29 mouse cellular contexts compared by ENCODE assay signal in the genomic region with DNA sequence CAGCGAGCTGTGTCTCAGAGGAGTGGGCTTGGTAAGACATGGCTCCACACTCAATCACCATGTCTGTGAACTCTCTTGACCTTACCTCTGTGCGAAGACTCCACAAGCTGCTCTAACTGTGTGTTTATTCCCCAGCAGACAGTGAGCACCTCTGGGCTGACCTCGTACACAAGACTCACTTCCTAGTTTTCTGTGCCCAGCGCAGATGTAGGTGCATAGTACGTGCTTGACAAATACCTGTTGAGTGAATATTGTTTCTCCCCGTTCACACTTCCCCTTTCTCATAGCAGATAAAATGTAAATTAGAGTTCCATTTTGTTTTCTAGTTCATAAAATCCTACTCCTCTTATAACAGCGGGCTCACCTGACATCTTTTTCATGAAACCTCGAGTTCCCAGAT. TPM values are rescaled to one million over a fixed set of nuclear protein-coding genes. Genes with fewer than 3 reads are reported as not detected.
A peak's percentile ranks its signal among the peaks of the same experiment; 100 is the strongest.
DNase-seq lines count a peak whose midpoint lies in the region; ATAC-seq lines count a peak whose summit lies in the region.
"Had no signal": no experiment of that assay in that cellular context is flagged by ENCODE, and none has a peak within 500 bp of the region (broad histone marks: within the 10 kb centered on the region; RNA-seq: fewer than 3 reads in every experiment).

No protein-coding gene starts in this region.

- H3K27me3 ChIP-seq in forebrain, embryonic 12.5 days = peaks cover 6% of the 10 kb centered on the region; the same call in 1 of the 2 replicates
- H3K27me3 ChIP-seq in forebrain, embryonic 14.5 days (replicated peaks; ENCODE audit: control insufficient read depth, insufficient read depth, low read length) = no peaks in the 10 kb centered on the region
- no peaks in the 10 kb centered on the region for H3K27me3 ChIP-seq in midbrain, embryonic 14.5 days (ENCODE audit: control insufficient read depth, insufficient read depth, low read length)
- no peaks in the 10 kb centered on the region for H3K27me3 ChIP-seq in midbrain, embryonic 16.5 days (ENCODE audit: control insufficient read depth, insufficient read depth, low read depth, low read length)
- H3K27me3 ChIP-seq in limb, embryonic 11.5 days (ENCODE audit: control insufficient read depth, insufficient read depth, low read length) = no peaks in the 10 kb centered on the region
- H3K27me3 ChIP-seq: CH12.LX; embryonic facial prominence, embryonic 12.5 days; embryonic facial prominence, embryonic 15.5 days; heart, embryonic 15.5 days; hindbrain, embryonic 13.5 days had no signal

- H3K4me3 ChIP-seq in forebrain, embryonic 12.5 days (replicated peaks) = no peak overlapping the region
- no peak overlapping the region for H3K4me3 ChIP-seq in forebrain, embryonic 14.5 days (ENCODE audit: low read depth, low read length)
- H3K4me3 ChIP-seq in midbrain, embryonic 14.5 days (replicated peaks; ENCODE audit: low read depth, low read length) = no peak overlapping the region
- H3K4me3 ChIP-seq in midbrain, embryonic 16.5 days (ENCODE audit: low read depth, low read length) = no peak overlapping the region
- H3K4me3 ChIP-seq in limb, embryonic 11.5 days (ENCODE audit: low read depth, low read length) = no peak overlapping the region
- H3K4me3 ChIP-seq: embryonic facial prominence, embryonic 12.5 days; embryonic facial prominence, embryonic 15.5 days; gastrocnemius, adult 2 months; heart, embryonic 12.5 days; heart, embryonic 15.5 days; hindbrain, embryonic 10.5 days; hindbrain, embryonic 13.5 days had no signal

- H3K27ac ChIP-seq in forebrain, embryonic 12.5 days = 0 out of 2 replicates have a peak overlapping the region, but pooled peaks have one; percentile 8
- H3K27ac ChIP-seq in forebrain, embryonic 14.5 days (ENCODE audit: low read depth, low read length) = no peak overlapping the region
- peak overlapping the region; percentile 70; the same call in 1 of the 2 replicates for H3K27ac ChIP-seq in midbrain, embryonic 14.5 days (replicated peaks; ENCODE audit: low read depth, low read length)
- no peak overlapping the region for H3K27ac ChIP-seq in midbrain, embryonic 16.5 days (ENCODE audit: low read length)
- H3K27ac ChIP-seq in limb, embryonic 11.5 days (replicated peaks; ENCODE audit: low read depth, low read length) = no peak overlapping the region
- H3K27ac ChIP-seq: embryonic facial prominence, embryonic 12.5 days; embryonic facial prominence, embryonic 15.5 days; gastrocnemius, adult 2 months; heart, embryonic 15.5 days; hindbrain, embryonic 10.5 days had no signal

- no peak overlapping the region for H3K4me2 ChIP-seq in forebrain, embryonic 12.5 days
- no peak overlapping the region for H3K4me2 ChIP-seq in forebrain, embryonic 14.5 days (ENCODE audit: low read length)
- no peak overlapping the region for H3K4me2 ChIP-seq in midbrain, embryonic 14.5 days (ENCODE audit: low read length)
- H3K4me2 ChIP-seq in midbrain, embryonic 16.5 days (ENCODE audit: low read length) = no peak overlapping the region
- H3K4me2 ChIP-seq in limb, embryonic 11.5 days (ENCODE audit: low read depth, severe bottlenecking) = no peak overlapping the region
- H3K4me2 ChIP-seq: embryonic facial prominence, embryonic 12.5 days; embryonic facial prominence, embryonic 15.5 days; heart, embryonic 12.5 days; heart, embryonic 15.5 days; hindbrain, embryonic 13.5 days had no signal

- no peak overlapping the region for H3K9ac ChIP-seq in forebrain, embryonic 12.5 days
- H3K9ac ChIP-seq in forebrain, embryonic 14.5 days (ENCODE audit: low read length) = no peak overlapping the region
- no peak overlapping the region for H3K9ac ChIP-seq in midbrain, embryonic 14.5 days (replicated peaks; ENCODE audit: low read length)
- no peak overlapping the region for H3K9ac ChIP-seq in midbrain, embryonic 16.5 days (ENCODE audit: low read depth, low read length)
- no peak overlapping the region for H3K9ac ChIP-seq in limb, embryonic 11.5 days (ENCODE audit: low read length)
- H3K9ac ChIP-seq: embryonic facial prominence, embryonic 12.5 days; embryonic facial prominence, embryonic 15.5 days; heart, embryonic 12.5 days; heart, embryonic 15.5 days; hindbrain, embryonic 13.5 days had no signal

- no peak for ATAC-seq in forebrain, embryonic 12.5 days (ENCODE audit: low FRiP score)
- ATAC-seq in forebrain, embryonic 14.5 days = no peak
- no peak for ATAC-seq in midbrain, embryonic 14.5 days (ENCODE audit: low FRiP score, low TSS enrichment)
- no peak for ATAC-seq in midbrain, embryonic 16.5 days
- ATAC-seq in limb, embryonic 11.5 days (ENCODE audit: insufficient number of reproducible peaks, low FRiP score, low TSS enrichment, low read depth) = no peak
- ATAC-seq: forebrain, embryonic 16.5 days; hindbrain, embryonic 16.5 days had no signal

- no peak for DNase-seq in forebrain, embryonic 14.5 days (ENCODE audit: low spot score)
- no peak for DNase-seq in midbrain, embryonic 14.5 days
- DNase-seq in limb, embryonic 11.5 days (ENCODE audit: low spot score) = peak; percentile 20
- no peak for DNase-seq in frontal cortex, adult 2 months (ENCODE audit: extremely low spot score in 1 of 2, low spot score in 1 of 2)
- DNase-seq in kidney, adult 9 months = no peak
- DNase-seq: adrenal gland, adult 2 months; adrenal gland, postnatal 14 days; B cell, adult 2 months; cerebellum, adult 11 months; cerebellum, adult 2 months; cerebellum, adult 9-11 months; cerebellum, postnatal 25 days; gastrocnemius, postnatal 14 days; heart, adult 18-20 months; heart, postnatal 10 days; heart, postnatal 36 days had no signal

- H3K4me1 ChIP-seq in forebrain, embryonic 12.5 days = peaks cover 33% of the 10 kb centered on the region
- H3K4me1 ChIP-seq in forebrain, embryonic 14.5 days (ENCODE audit: control insufficient read depth, insufficient read depth, low read length) = peaks cover 21% of the 10 kb centered on the region
- H3K4me1 ChIP-seq in midbrain, embryonic 14.5 days (ENCODE audit: control insufficient read depth, insufficient read depth, low read length) = peaks cover 25% of the 10 kb centered on the region
- peaks cover 25% of the 10 kb centered on the region for H3K4me1 ChIP-seq in midbrain, embryonic 16.5 days (ENCODE audit: control insufficient read depth, insufficient read depth, low read length)
- H3K4me1 ChIP-seq in limb, embryonic 11.5 days (ENCODE audit: control insufficient read depth, insufficient read depth, low read length) = peaks cover 30% of the 10 kb centered on the region

- H3K36me3 ChIP-seq in forebrain, embryonic 12.5 days (replicated peaks) = peaks cover 15% of the 10 kb centered on the region
- peaks cover 18% of the 10 kb centered on the region for H3K36me3 ChIP-seq in forebrain, embryonic 14.5 days (ENCODE audit: control insufficient read depth, insufficient read depth, low read length)
- H3K36me3 ChIP-seq in midbrain, embryonic 14.5 days (ENCODE audit: control insufficient read depth, insufficient read depth, low read length) = peaks cover 14% of the 10 kb centered on the region; the same call in 1 of the 2 replicates
- H3K36me3 ChIP-seq in midbrain, embryonic 16.5 days (ENCODE audit: control insufficient read depth, insufficient read depth, low read length) = no peaks in the 10 kb centered on the region; the same call in 1 of the 2 replicates
- H3K36me3 ChIP-seq in limb, embryonic 11.5 days (ENCODE audit: control insufficient read depth, insufficient read depth, low read length) = peaks cover 7% of the 10 kb centered on the region

- 89% methylated on average over 8 of the region's 8 CpGs for WGBS in forebrain, embryonic 12.5 days
- WGBS in forebrain, embryonic 14.5 days = 94% methylated on average over 8 of the region's 8 CpGs
- WGBS in midbrain, embryonic 14.5 days = 90% methylated on average over 8 of the region's 8 CpGs
- WGBS in midbrain, embryonic 16.5 days = 86% methylated on average over 8 of the region's 8 CpGs
- WGBS in limb, embryonic 11.5 days = 90% methylated on average over 8 of the region's 8 CpGs

- H3K9me3 ChIP-seq in forebrain, embryonic 12.5 days = no peaks in the 10 kb centered on the region
- H3K9me3 ChIP-seq in forebrain, embryonic 14.5 days (replicated peaks; ENCODE audit: control insufficient read depth, low read length) = no peaks in the 10 kb centered on the region
- H3K9me3 ChIP-seq in midbrain, embryonic 14.5 days (ENCODE audit: control insufficient read depth, low read length) = no peaks in the 10 kb centered on the region
- H3K9me3 ChIP-seq in midbrain, embryonic 16.5 days (replicated peaks; ENCODE audit: control insufficient read depth, low read length, poor library complexity, severe bottlenecking) = no peaks in the 10 kb centered on the region
- no peaks in the 10 kb centered on the region for H3K9me3 ChIP-seq in limb, embryonic 11.5 days (ENCODE audit: control insufficient read depth, low read length)
- H3K9me3 ChIP-seq: embryonic facial prominence, embryonic 12.5 days; embryonic facial prominence, embryonic 15.5 days; G1E; heart, embryonic 12.5 days; heart, embryonic 15.5 days; hindbrain, embryonic 10.5 days; hindbrain, embryonic 13.5 days had no signal

RNA-seq across cellular contexts. Expression of a gene that starts 34.7 kb away (rescaled TPM):
- polyA plus RNA-seq in forebrain, embryonic 12.5 days (2016; fragmentation: Nextera tagmentation; extraction: Ambion mirVana) = 289 and 296 TPM in 2 replicates
- polyA plus RNA-seq in forebrain, embryonic 14.5 days (2014; fragmentation: Nextera tagmentation; extraction: Ambion mirVana) = 385 and 418 TPM in 2 replicates
- polyA plus RNA-seq in midbrain, embryonic 14.5 days (2014; fragmentation: Nextera tagmentation; extraction: Ambion mirVana) = 334 and 361 TPM in 2 replicates
- 356 and 359 TPM in 2 replicates for polyA plus RNA-seq in midbrain, embryonic 16.5 days (2015; fragmentation: Nextera tagmentation; extraction: Ambion mirVana)
- 295 TPM in 2 replicates for polyA plus RNA-seq in limb, embryonic 11.5 days (2014; fragmentation: Nextera tagmentation; extraction: Ambion mirVana)
- 224 and 231 TPM in 2 replicates for polyA plus RNA-seq in frontal cortex, adult 2 months (2012; rRNA removed)

RNA-seq across cellular contexts. Expression of a gene that starts 35.4 kb away (rescaled TPM):
- polyA plus RNA-seq in forebrain, embryonic 12.5 days (2016; fragmentation: Nextera tagmentation; extraction: Ambion mirVana) = 22.1 and 26.5 TPM in 2 replicates
- polyA plus RNA-seq in forebrain, embryonic 14.5 days (2014; fragmentation: Nextera tagmentation; extraction: Ambion mirVana) = 28.0 and 29.3 TPM in 2 replicates
- 15.0 and 18.7 TPM in 2 replicates for polyA plus RNA-seq in midbrain, embryonic 14.5 days (2014; fragmentation: Nextera tagmentation; extraction: Ambion mirVana)
- polyA plus RNA-seq in midbrain, embryonic 16.5 days (2015; fragmentation: Nextera tagmentation; extraction: Ambion mirVana) = 18.1 and 27.2 TPM in 2 replicates
- 19.1 and 20.3 TPM in 2 replicates for polyA plus RNA-seq in limb, embryonic 11.5 days (2014; fragmentation: Nextera tagmentation; extraction: Ambion mirVana)
- polyA plus RNA-seq in frontal cortex, adult 2 months (2012; rRNA removed) = 7.2 and 8.1 TPM in 2 replicates

RNA-seq across cellular contexts. Expression of a gene that starts 46.8 kb away (rescaled TPM):
- not detected in 2 replicates for polyA plus RNA-seq in forebrain, embryonic 12.5 days (2016; fragmentation: Nextera tagmentation; extraction: Ambion mirVana)
- polyA plus RNA-seq in forebrain, embryonic 14.5 days (2014; fragmentation: Nextera tagmentation; extraction: Ambion mirVana) = not detected in 2 replicates
- polyA plus RNA-seq in midbrain, embryonic 14.5 days (2014; fragmentation: Nextera tagmentation; extraction: Ambion mirVana) = 0.08 TPM in 1 of 2 replicates, not detected in the other
- not detected in 2 replicates for polyA plus RNA-seq in midbrain, embryonic 16.5 days (2015; fragmentation: Nextera tagmentation; extraction: Ambion mirVana)
- not detected in 2 replicates for polyA plus RNA-seq in limb, embryonic 11.5 days (2014; fragmentation: Nextera tagmentation; extraction: Ambion mirVana)
- polyA plus RNA-seq in frontal cortex, adult 2 months (2012; rRNA removed) = 0.06 TPM in 1 of 2 replicates, not detected in the other
- polyA plus RNA-seq: cerebellum, adult 2 months; embryonic facial prominence, embryonic 15.5 days; forebrain, embryonic 16.5 days; G1E; heart, embryonic 12.5 days; heart, embryonic 15.5 days had no signal

Comparison
In these comparisons a context has a peak if more than half of its experiments do, and no peak if none do; other contexts are left out.
1. H3K27ac ChIP-seq: peak in forebrain, embryonic 12.5 days (single experiment) and midbrain, embryonic 14.5 days (single experiment); none in forebrain, embryonic 14.5 days (single experiment), midbrain, embryonic 16.5 days (single experiment) and limb, embryonic 11.5 days (single experiment).